Mouse (Mus musculus) CD4-positive, CD25-positive, alpha-beta regulatory T cell (primary cell): ENCODE results near the gene Cdc25b. TPM values are rescaled to one million over a fixed set of nuclear protein-coding genes. Genes with fewer than 3 reads are reported as not detected.

Experiments used
- polyA plus RNA-seq: library from polyadenylated mRNA; unstranded; fragments of 100-300 nt; shearing (Covaris generic); gene quantifications from one replicate; pipeline ENCODE4 v1.2.1, GENCODE M21; 2017

Gene Cdc25b
- polyA plus RNA-seq = 78.9 TPM

GRCm38 (mm10) chr2:131186771-131187601 lies at the start of gene Cdc25b, which contains the start of gene Spef1:
Gene Cdc25b (plus strand): TSS chr2:131186949.
Gene Spef1 (minus strand): TSS chr2:131187282.

GRCm38 (mm10) chr2:131159938-131160581 lies 26.7 kb upstream of the Cdc25b start, which contains the start of gene 1700037H04Rik:
Gene 1700037H04Rik (minus strand): TSS chr2:131160081.

GRCm38 (mm10) chr2:131179990-131180587 lies 6.7 kb upstream of the Cdc25b start, which contains the start of gene Cenpb:
Gene Cenpb (minus strand): TSS chr2:131180067.

GRCm38 (mm10) chr2:131206778-131207177 lies 20.0 kb downstream of the Cdc25b start, which contains the start of gene Ap5s1:
Gene Ap5s1 (plus strand): TSS chr2:131207078.

GRCm38 (mm10) chr2:131233307-131234126 lies 46.8 kb downstream of the Cdc25b start, which contains the start of gene Mavs:
Gene Mavs (plus strand): TSS chr2:131234063.

Other genes starting within 250 kb of the Cdc25b start
- gene Gfra4, start 143.9 kb upstream of the Cdc25b start, polyA plus RNA-seq = not detected
- 0.23 TPM for gene Adam33, start 123.1 kb upstream of the Cdc25b start, polyA plus RNA-seq
- gene Siglec1, start 100.2 kb upstream of the Cdc25b start, polyA plus RNA-seq = 0.13 TPM
- gene Hspa12b, start 59.7 kb upstream of the Cdc25b start, polyA plus RNA-seq = 0.35 TPM
- not detected for gene Gm11037, start 53.5 kb upstream of the Cdc25b start, polyA plus RNA-seq
- gene 1700037H04Rik, start 26.9 kb upstream of the Cdc25b start, polyA plus RNA-seq = 42.8 TPM
- gene Cenpb, start 6.9 kb upstream of the Cdc25b start, polyA plus RNA-seq = 7.4 TPM
- gene Spef1, start 333 bp downstream of the Cdc25b start, polyA plus RNA-seq = 0.26 TPM
- 19.7 TPM for gene Ap5s1, start 20.1 kb downstream of the Cdc25b start, polyA plus RNA-seq
- gene Mavs, start 47.1 kb downstream of the Cdc25b start, polyA plus RNA-seq = 25.9 TPM
- 104 TPM for gene Pank2, start 75.5 kb downstream of the Cdc25b start, polyA plus RNA-seq
- gene Rnf24, start 165.9 kb downstream of the Cdc25b start, polyA plus RNA-seq = 1.1 TPM